Mouse (Mus musculus) ovary, postnatal 36 days (tissue): Measurements from ENCODE around the gene Eif1ad.
"Not testable (repeated sequence)": the region's sequence is repeated elsewhere in the genome, so short reads cannot be mapped to it uniquely, and the experiment has no call there.

Source experiments
- DNase-seq: peaks from one replicate; pipeline ENCODE4 v3.0.0; 2022; ENCODE audit warnings: low spot score, mixed read lengths

Gene Eif1ad

DNA sequence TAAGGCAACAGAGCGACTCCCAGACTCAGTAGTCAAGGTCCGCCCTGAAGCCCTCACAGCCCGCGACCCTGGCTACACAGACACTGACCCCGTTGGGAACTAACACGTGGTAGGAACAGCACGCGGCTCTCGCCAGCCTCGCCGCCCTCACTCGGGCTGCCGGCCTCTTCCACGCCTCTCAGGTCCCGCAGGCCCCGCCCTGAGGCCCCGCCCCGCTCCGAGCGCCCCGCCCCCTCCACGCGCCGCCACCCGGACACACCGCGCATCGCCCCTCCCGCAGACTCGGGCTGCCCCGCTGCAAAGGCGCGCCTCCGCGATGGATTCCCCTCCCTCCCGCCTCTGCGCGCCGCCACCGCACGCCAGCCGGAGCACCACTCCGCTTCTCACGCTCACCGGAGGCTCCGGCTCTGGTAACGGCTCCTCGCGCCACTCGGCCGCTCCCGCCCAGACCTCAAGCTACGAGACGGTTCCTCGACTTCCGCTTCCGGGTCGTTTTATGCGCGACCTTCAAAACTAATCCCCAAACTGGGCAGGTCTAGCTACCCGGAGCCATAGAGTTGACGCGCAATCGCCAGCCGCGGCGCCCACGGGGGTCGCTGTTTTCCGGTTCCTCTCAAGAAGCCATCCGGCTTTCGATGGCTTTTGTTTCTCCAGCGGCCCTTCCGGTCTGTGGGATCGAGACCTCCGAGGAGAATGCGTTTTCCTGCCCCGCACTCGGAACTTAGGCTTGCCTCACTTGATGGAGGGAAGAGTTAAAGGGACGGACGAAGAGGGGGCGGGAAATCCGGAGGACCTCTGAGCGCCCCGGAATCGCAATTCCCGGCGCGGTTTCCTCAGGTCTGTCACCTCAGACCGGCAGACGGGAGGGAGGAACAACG, at the start of gene Eif1ad:
Gene Eif1ad, plus strand, starts transcription at position 567 of the 878 bp plus-strand sequence.
- DNase-seq: peak; percentile 92

DNA sequence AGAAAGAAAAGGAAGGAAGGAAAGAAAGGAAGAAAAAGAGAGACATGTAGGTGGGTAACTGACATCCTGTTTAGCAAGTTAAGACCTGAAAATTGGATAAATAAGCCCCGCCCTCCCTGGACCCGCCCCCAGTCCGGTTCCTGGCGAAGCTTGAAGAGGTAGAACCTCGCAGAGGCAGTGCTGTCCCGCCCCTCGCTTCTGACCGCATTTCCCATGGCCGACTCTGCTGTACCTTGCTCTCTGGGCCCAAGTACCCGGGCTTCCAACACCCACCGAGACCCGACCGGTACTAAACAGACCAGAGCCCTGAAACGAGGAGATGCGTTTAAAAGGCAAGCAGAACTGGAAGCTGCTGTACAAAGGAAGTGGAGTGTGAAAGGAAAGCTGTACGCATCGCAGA, 42.7 kb upstream of the Eif1ad start:
- DNase-seq: no peak

DNA sequence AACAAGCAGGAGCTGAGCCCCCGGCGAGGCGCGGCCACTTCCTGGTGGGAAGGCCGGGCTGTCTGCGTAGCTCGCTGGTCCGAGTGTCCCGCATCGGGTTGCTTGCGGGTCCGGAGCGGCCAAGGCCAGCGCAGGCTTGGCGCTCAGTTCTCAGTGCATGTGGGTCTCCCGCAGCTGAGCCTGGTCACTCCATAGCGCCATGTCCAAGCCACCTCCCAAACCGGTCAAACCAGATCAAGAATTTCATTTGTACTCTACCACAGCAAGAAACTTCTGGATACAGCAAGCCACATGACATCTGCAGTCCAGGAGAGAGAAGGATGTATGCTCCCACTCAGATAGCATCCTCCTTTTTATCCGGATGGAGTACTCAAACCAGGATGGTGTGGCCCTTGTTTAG, 38.6 kb upstream of the Eif1ad start:
- no peak for DNase-seq

DNA sequence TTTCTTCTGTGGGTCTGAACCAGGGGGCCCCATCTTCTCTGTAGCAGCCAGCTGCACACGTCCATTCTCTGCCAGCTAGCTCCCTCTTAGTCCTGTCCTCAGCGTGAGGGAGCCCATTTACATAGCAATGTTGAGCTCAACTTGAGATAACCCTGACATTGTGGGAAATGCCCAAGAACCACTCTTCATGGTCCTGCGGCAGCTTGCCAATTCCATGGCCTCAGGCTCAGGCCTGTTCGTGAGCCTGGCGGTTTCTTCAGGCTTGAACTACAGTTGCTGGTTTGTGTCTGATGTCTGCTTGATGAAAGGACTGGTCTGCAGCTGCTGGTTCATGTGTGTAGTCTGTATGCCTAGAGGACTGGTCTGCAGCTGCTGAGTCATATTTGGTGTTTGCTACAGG, 31.8 kb upstream of the Eif1ad start:
- no peak for DNase-seq

DNA sequence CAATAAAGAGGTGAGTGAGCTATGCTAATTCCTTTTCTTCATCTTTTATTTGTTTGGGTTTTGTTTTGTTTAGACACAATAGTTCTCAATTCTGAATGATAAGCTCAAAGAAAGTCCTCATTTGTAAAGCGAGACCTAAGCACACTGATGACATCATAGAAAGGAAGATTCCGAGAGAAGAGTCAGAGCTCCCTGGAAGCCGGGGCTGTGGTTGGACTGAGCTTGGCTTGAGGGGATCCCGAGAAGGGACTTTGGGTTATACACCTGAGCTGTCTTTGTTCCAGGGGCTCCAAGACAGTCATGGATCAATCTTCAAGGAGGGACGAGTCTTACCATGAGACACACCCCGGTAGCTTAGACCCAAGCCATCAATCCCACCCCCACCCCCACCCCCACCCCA, 31.1 kb upstream of the Eif1ad start, which contains the start of gene Catsper1:
Gene Catsper1, plus strand, starts transcription at position 301 of the 400 bp plus-strand sequence.
- no peak for DNase-seq

DNA sequence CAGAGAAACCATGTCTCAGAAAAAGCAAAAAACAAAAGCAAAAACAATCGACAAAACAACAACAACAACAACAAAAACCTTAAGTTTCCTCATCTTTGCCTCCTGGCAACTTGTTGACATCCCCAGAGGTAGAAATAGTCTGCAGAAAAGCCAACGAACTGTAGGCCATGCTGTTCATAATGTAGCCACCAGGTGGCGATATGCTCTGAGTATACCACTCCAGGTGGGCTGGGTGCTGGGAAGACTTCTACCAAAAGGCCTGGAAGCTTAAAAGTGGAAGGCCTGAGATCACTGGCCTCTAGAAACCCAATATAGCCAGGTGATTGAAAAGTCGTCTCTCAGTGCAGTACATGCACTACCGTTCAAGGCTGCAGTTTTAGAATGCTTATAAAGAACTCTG, 28.6 kb upstream of the Eif1ad start:
- peak; percentile 65 for DNase-seq

GRCm38 (mm10) chr19:5341360-5341759, 25.2 kb upstream of the Eif1ad start:
- no peak for DNase-seq

- no peak for DNase-seq
Measured at GRCm38 (mm10) chr19:5345297-5346131, 21.0 kb upstream of the Eif1ad start.

DNA sequence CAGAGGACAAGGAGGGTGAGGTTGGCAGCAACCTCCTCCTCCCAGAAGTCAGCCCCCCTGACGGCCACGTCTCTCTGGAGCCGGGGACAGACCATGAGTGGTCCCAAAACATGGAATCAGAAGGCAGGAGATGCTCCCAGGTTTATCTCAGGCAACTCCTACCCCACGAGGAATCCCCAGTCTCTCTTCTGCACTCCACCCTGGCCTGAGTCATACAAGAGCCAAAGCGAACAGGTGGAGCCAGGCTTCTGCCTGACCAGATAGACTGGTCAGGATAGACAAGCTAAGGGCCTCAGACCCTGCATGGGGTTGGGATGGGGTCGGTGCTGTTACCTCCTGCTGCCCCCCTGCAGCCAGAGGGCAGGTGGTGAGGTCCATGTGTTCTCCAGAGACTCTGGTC, 18.5 kb upstream of the Eif1ad start:
- no peak for DNase-seq

DNA sequence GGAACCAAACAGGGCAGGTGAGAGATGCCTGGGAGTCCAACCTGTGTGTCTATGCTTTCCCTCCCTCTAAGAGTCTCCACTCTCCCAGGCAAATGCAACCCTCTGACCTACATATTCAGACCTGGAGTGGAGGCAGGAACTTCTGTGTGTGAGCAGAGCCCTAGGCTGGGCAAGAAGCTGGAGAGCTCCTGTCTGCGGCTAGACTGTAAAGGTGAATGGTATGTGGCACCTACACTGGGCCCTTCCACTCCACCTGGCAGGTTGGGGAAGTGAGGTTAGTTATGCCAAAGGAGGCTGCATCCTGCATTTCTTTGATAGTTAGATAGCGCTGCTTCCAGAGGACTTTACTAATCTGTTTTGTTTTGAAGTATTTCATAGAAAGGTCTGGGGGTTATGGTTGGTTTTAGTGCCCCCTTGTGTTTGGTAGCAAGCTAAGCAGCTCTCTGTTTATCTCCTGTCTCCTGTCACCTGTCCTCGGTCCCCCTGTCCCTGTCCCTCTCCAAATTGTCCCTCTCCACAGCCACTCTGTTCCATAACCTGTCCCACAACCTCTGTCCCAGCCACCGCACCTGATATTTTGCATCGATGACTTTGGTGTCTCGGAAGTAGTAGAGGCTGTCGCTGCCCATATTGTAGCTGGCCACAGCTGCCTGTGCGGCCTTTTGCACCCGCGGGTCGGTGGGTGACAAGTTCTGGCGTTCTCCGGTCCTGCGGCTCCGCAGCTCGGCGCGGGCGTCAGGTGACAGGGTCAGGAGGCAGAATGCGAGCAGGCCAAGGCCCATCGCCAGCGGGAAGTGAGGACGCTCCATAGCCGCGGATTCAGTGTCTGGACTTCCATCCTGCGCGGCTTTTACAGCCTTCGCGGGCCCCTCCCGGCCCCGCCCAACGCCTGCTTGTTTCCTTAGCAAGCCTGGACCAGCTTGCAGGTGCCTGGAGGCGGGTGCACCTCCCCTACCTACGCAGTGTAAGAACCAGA, 17.7 kb upstream of the Eif1ad start:
- peak; percentile 24 for DNase-seq

GRCm38 (mm10) chr19:5349502-5349873, 17.1 kb upstream of the Eif1ad start, which contains the start of gene Cst6:
TSS of gene Cst6 (minus strand) at chr19:5349574.
- not testable (repeated sequence) for DNase-seq

GRCm38 (mm10) chr19:5353609-5354008, 12.9 kb upstream of the Eif1ad start:
- DNase-seq: no peak

DNA sequence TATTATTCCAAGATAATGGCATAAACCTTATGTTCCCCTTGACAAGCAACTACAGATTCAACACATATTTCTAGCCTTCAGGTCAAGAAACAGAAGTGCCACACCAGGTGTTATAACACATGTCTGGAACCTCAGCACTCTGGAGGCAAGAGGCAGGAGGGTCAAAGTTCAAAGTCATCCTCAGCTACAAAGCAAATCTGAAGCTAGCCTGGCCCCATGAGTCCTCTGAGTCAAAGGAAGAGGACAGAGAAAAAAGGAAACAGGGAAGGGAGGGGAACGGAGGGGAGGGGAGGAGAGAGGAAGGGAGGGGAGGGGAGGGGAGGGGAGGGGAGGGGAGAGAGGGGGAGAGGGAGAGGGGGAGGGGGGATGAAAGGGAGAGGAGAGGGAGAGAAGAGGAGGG, 10.5 kb upstream of the Eif1ad start:
- no peak for DNase-seq

- DNase-seq: no peak
Measured at GRCm38 (mm10) chr19:5362186-5362585, 4.4 kb upstream of the Eif1ad start.

DNA sequence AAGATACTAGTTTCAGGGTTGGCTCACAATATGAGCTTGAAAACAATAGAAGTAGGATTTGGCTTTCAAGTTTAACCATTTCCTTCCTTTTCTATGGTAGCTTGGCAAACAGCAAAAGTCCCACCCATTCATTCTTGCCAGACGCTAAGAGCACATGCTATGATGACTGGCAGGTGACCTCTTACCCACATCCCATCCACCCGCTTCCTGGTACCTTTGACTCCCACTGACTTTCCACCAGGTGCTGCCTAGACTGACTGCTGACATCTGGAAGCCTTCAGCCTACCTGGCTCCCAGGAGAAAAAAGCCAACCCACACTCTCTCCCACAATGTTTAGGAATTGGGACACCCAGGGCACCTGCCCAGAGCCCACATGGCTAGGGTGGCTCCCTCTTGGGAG, 2.4 kb upstream of the Eif1ad start:
- DNase-seq: no peak

DNA sequence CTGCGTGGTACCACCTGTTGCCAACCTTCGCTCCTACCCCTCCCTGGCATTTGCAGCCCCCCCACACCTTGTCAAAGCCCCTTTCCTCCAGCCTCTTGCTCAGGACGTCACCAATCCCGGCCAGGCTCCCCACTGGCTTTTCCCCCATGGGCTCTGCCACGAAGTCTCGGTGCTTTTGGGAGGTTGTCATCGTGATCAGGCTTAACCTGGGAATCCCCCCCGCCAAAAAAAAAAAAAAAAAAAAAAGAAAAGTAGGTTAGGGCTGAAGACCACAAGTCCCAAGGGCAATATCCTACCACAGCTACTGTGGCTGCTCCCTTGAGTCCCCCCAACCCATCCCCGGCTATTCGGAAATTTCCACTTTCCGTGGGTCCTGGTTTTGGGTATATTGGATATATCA, 790 bp upstream of the Eif1ad start:
- no peak for DNase-seq

- DNase-seq: no peak
Measured at GRCm38 (mm10) chr19:5367053-5367359, 465 bp downstream of the Eif1ad start, which contains the start of gene Banf1. TSS of gene Banf1 (minus strand) at chr19:5367168.

GRCm38 (mm10) chr19:5367455-5367854, 914 bp downstream of the Eif1ad start:
- DNase-seq: no peak

GRCm38 (mm10) chr19:5370932-5371331, 4.4 kb downstream of the Eif1ad start:
- no peak for DNase-seq

DNA sequence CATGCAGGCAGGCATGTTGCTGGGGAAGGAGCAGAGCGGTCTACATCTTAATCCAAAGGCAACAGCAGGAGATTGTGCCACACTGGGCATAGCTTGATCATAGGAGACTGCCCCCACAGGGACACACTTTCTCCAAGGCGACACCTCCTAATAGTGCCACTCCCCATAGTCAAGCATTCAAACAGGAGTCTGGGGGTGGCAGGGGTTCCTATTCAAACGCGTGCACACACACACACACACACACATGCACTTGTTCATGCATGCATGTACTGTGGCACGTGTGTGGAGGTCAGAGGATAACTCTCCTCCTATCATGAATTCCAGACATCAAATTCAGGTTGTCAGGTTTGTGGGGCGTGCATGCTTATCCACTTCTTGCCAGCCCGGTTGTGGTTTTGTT, 6.2 kb downstream of the Eif1ad start:
- DNase-seq: no peak

- DNase-seq: no peak
Measured at GRCm38 (mm10) chr19:5374177-5374576, 7.6 kb downstream of the Eif1ad start.

GRCm38 (mm10) chr19:5374748-5375147, 8.2 kb downstream of the Eif1ad start:
- DNase-seq: no peak
